Mouse (Mus musculus) naive thymus-derived CD4-positive, alpha-beta T cell, adult 5 months (primary cell): Measurements from ENCODE around the gene Malrd1. TPM values are rescaled to one million over a fixed set of nuclear protein-coding genes. Genes with fewer than 3 reads are reported as not detected.

Source experiments
- polyA plus RNA-seq: library from polyadenylated mRNA; unstranded; fragments of 100-300 nt; shearing (Covaris generic); gene quantifications from one replicate; pipeline ENCODE4 v1.2.1, GENCODE M21; 2017

The Malrd1 gene
- polyA plus RNA-seq, result 0.05 TPM

GRCm38 (mm10) chr2:15526241-15526924 lies at the start of gene Malrd1:
Gene Malrd1, plus strand, starts transcription at chr2:15526479.

